Mouse (Mus musculus) CD8-positive naive resting alpha-beta T cell, adult 2 months (primary cell): Measurements from ENCODE around the gene Pla2g6.

Experiments
- DNase-seq, 2 experiments: peaks; one replicate each; pipeline ENCODE4 v3.0.0; 2022; ENCODE audit warnings: low read depth in 2 of 2, low spot score in 2 of 2

Pla2g6 gene

GRCm38 (mm10) chr15:79243234-79244042 is 84.8 kb downstream of the Pla2g6 start:
- peak; percentile 88 to 93 for DNase-seq

- DNase-seq, result no peak
These were observed 85.5 kb downstream of the Pla2g6 start for GRCm38 (mm10) chr15:79242574-79243233.

GRCm38 (mm10) chr15:79238036-79238435 is 90.2 kb downstream of the Pla2g6 start:
- DNase-seq, result no peak
